Mouse (Mus musculus) cerebellum, adult 9-10 months (tissue): ENCODE results near the gene Gm37240.

ENCODE experiments used
- DNase-seq: peaks from one replicate; pipeline ENCODE4 v3.0.0; 2022

The Gm37240 gene

GRCm38 (mm10) chr3:85482636-85483035 lies 404.7 kb downstream of the Gm37240 start:
- DNase-seq = peak; percentile 29

DNA sequence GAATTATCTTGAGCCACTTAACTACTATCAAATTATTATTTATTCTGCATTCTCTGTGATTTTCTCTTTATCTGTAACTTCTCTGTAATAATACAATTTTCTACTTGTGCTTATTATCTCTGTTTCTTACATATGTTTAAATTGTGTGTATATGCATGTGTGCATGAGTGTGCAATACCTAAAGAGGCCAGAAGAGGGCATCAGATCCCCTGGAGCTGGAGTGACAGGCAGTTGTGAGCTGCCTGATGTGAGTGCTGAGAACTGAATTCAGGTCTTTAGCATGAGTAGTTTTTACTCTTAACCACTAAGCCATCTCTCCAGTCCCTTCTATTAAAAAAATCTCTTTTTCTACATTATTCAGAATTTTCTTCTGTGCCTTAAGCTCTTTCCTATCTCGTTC lies 406.7 kb downstream of the Gm37240 start:
- DNase-seq = no peak

GRCm38 (mm10) chr3:85478731-85479130 lies 408.6 kb downstream of the Gm37240 start:
- no peak for DNase-seq

GRCm38 (mm10) chr3:85469711-85470110 lies 417.6 kb downstream of the Gm37240 start:
- no peak for DNase-seq

GRCm38 (mm10) chr3:85468995-85469394 lies 418.3 kb downstream of the Gm37240 start:
- no peak for DNase-seq

- no peak for DNase-seq
Observed at GRCm38 (mm10) chr3:85465283-85466025, 421.9 kb downstream of the Gm37240 start.

- no peak for DNase-seq
Observed at GRCm38 (mm10) chr3:85460021-85460420, 427.3 kb downstream of the Gm37240 start.

GRCm38 (mm10) chr3:85456983-85457382 lies 430.3 kb downstream of the Gm37240 start:
- no peak for DNase-seq

DNA sequence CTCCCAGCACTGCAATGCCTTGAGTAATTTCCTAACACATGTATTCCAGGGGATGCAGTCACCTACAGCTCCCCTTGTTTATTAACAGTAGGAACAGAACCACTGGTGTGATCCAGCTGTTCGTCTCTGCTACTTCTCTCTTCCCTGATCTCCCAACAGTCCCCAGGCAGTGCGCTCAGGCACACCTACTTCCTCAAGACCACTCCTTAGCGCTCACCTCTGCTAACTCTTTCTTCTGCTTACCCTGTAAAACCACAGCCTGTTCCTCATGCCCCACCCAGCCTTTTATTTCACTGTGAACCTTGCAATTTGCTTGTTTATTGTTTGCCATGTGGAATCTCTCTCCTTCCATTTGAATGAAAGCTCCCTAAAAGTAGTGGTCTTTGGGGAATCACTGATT lies 431.9 kb downstream of the Gm37240 start:
- DNase-seq = no peak

DNA sequence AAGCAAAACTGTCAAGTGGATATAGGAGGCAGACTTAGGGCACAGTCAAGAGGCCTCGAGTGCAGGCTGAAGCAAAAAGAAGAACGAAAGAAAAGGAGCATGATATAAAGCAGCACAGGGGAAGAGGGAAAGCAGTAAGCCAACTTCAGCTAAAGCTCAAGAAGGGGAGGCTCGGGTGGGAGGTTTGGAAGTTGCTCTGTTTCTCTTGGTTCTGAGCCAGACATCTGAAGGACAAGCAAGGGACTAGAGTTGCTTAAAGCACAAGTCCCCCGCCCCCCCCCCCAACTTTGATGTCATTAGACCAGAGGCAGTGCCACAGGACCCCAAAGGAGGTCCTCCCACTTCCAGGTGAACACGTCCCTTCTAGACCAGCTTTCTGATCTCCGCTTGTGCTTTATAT lies 433.3 kb downstream of the Gm37240 start:
- no peak for DNase-seq

GRCm38 (mm10) chr3:85449461-85449860 lies 437.9 kb downstream of the Gm37240 start:
- DNase-seq = peak; percentile 80

- DNase-seq = no peak
Observed at GRCm38 (mm10) chr3:85442781-85443180, 444.5 kb downstream of the Gm37240 start.

- no peak for DNase-seq
Observed at GRCm38 (mm10) chr3:85442261-85442660, 445.1 kb downstream of the Gm37240 start.

GRCm38 (mm10) chr3:85435406-85435805 lies 451.9 kb downstream of the Gm37240 start:
- no peak for DNase-seq

DNA sequence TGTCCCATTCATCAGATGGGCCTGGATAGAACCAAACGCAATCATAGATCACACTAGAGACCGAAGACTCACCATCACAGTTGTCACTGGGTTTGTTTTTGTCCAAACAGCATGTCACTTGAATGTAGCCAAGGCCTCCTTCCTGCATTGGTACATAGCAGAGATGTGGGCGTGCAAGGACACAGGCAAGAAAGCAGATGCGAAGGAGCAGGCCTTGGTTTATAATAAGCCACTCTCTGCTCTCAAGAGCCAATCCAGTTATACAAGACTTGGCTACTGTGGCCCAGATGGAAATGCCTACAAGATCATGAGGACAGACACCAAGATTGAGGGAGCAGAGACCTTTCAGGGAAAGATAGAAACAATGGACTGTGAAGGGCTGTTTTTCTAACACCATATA lies 456.1 kb downstream of the Gm37240 start:
- no peak for DNase-seq

- no peak for DNase-seq
Observed at GRCm38 (mm10) chr3:85423376-85423997, 463.8 kb downstream of the Gm37240 start.

DNA sequence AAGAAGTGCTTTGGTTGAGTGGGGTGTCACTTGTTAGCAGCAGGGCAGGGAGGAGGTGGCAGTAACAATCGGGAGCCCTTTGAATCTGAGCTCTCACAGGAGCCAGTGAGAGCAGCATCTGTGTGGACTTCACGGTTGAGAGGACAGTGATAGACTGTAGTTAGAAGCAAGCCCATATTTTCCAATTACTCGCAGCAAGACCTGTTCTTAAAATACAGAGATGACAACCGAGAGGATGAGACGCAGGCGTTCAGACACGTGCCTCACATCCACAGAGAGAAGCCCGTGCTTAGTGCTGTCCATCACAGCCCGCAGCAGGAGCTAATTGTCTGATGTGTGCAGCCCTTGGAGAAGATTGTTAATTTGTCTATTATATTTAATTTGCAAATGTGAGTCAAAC lies 465.9 kb downstream of the Gm37240 start:
- DNase-seq = no peak

- no peak for DNase-seq
Observed at GRCm38 (mm10) chr3:85417663-85418062, 469.7 kb downstream of the Gm37240 start.

DNA sequence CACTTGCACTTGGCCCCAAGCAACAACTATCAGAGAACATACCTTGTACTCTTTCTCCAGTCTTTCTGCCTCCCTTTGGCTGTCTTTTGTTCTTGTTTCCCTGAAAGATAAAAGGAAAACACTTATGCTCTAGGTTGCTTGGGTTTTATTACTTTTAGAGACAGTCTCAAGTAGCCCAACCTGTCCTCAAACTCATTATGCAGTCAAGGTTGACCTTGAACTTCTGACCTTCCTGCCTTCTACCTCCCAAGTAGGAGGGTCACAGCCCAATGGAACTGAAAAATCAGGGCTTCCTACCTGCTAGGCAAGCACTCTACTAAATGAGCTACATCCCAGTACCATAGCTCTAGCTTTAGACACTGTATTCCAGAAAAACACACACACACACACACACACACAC lies 488.5 kb downstream of the Gm37240 start:
- no peak for DNase-seq

DNA sequence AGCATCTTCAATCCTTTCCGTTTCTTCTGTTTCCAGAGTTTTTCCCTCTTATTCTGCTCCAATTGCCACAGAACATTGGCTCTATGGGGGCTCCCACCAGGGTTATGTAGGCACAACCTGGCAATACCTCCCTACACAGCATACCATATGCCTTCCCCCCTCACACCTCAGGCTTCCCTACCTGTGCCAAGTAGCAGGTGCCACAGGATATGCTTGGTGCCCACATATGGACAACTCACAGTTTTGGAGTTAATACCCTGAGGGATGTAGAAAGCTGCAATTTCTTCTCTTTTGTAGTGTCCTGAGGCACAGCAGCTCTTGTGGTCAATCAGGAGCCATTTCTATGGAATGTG lies 488.9 kb downstream of the Gm37240 start:
- DNase-seq = peak; percentile 97

DNA sequence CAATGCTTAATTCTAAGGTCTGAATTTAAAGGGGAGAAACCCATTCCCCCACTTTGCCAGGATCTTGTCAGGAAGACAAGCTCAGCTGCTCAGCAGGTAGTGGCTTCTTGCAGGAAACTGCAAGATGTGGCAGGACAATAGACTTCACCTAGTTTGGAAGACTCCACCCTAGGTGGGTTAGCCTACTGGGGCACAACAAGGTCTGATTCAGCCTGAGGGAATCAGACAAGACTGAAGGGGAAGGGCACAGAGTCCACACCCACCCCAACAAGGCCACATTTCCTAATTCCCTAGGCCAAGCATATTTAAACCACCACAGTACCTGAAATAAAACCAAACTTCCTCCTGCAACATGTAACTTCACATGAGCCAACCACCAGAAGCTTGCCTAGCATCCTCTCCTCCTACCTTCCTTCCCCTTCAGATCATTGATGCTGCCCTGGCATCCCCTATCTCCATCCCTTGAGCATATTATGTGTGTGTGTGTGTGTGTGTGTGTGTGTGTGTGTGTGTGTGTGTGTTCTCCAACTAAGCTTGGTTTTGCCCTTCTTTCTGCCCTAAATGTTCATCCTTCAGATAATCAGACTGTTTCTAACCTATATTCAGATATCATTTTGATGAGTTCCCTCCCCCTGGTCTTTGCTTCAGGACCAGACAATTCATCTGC lies 489.4 kb downstream of the Gm37240 start:
- no peak for DNase-seq

DNA sequence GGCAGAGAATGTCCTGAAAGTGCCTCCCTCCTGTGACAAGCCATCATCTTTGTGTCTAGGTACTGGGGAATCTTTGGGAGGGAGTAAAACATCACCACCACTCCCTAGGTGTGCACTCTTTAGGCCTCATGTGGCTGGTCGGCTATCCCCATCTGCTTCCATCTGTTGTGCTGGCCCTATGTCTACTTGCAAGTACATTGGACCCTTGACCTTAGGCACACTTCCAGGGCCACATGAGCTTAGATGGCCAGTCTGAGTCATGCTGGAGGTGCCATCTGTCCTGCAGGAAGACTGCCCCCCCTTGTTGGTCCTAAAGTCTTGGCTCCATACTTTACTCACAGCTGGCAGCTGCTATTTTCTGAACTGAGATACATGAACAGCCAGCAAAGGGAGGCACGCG lies 493.9 kb downstream of the Gm37240 start:
- DNase-seq = peak; percentile 97

GRCm38 (mm10) chr3:85391756-85392155 lies 495.6 kb downstream of the Gm37240 start:
- DNase-seq = no peak

- no peak for DNase-seq
Observed at GRCm38 (mm10) chr3:85391111-85391510, 496.2 kb downstream of the Gm37240 start.
